Mouse (Mus musculus) liver, embryonic 15.5 days (tissue): Measurements from ENCODE around the gene Gm20388. TPM values are rescaled to one million over a fixed set of nuclear protein-coding genes. Genes with fewer than 3 reads are reported as not detected.

ENCODE experiments used
- ATAC-seq: fragments of 200-750 bp; cut with Nextera tagmentation; 2 replicates; pipeline ENCODE4 v1.8.0; 2017; ENCODE audit warnings: moderate number of reproducible peaks, mild to moderate bottlenecking, moderate library complexity; ENCODE audit not compliant: insufficient read depth
- H3K27ac ChIP-seq: fragments of 300-500 bp; sonication (generic); replicated peaks from 2 replicates; pipeline ENCODE4 v1.5.1; 2015; ENCODE audit warnings: mild to moderate bottlenecking, inconsistent platforms
- H3K27me3 ChIP-seq: fragments of 300-500 bp; sonication (generic); 2 replicates; pipeline ENCODE4 v1.6.1; 2015; ENCODE audit warnings: mild to moderate bottlenecking, inconsistent platforms
- H3K36me3 ChIP-seq: fragments of 300-500 bp; sonication (generic); replicated peaks from 2 replicates; pipeline ENCODE4 v1.6.1; 2015; ENCODE audit warnings: moderate library complexity, mild to moderate bottlenecking, inconsistent platforms
- H3K4me1 ChIP-seq: fragments of 300-500 bp; sonication (generic); replicated peaks from 2 replicates; pipeline ENCODE4 v1.6.1; 2015; ENCODE audit warnings: inconsistent platforms
- H3K4me2 ChIP-seq: fragments of 300-500 bp; sonication (generic); 2 replicates; pipeline ENCODE4 v1.6.1; 2015; ENCODE audit warnings: moderate library complexity, mild to moderate bottlenecking, inconsistent platforms
- H3K4me3 ChIP-seq: fragments of 300-500 bp; sonication (generic); replicated peaks from 2 replicates; pipeline ENCODE4 v1.5.1; 2015; ENCODE audit warnings: mild to moderate bottlenecking, inconsistent platforms
- H3K9ac ChIP-seq: fragments of 300-500 bp; sonication (generic); 2 replicates; pipeline ENCODE4 v1.6.1; 2015; ENCODE audit warnings: moderate library complexity, mild to moderate bottlenecking, inconsistent platforms
- H3K9me3 ChIP-seq: fragments of 300-500 bp; sonication (generic); replicated peaks from 2 replicates; pipeline ENCODE4 v1.6.1; 2016; ENCODE audit warnings: inconsistent platforms
- WGBS: fragments of 180-500 bp; shearing (Covaris S2); methylation state at CpG from one replicate; pipeline ENCODE4 v1.1.7; 2015; ENCODE audit warnings: mixed read lengths; ENCODE audit not compliant: insufficient replicate concordance; 5-methylcytosine and 5-hydroxymethylcytosine counted together
- polyA plus RNA-seq: library from polyadenylated mRNA; unstranded; fragments of >200 nt; fragmentation: Nextera tagmentation; extraction: Ambion mirVana; gene quantifications from 2 replicates; pipeline ENCODE4 v1.2.1, GENCODE M21; 2015

Gm20388 gene
- polyA plus RNA-seq, 1 experiment from 2014 or later, result not detected

DNA sequence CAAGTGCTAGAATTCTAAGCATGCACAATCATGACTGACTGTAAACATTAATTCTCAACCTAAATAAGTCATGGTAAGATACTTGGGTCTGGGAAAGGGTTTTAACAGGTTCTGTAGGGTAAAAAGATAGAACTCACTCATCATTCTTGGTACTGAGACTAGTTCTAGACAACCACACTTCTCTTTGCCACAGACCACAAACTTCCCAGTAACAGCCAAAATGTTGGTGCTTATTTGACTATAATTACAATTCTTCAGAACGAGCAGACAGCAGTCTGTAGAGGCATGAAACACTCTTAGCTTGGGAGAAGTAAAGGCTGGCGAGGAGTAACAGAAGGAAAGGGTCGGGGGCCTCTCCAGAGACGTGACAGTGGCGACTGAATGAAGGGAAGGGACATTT, 3051.4 kb downstream of the Gm20388 start:
- no peaks in the 10 kb centered on the region for H3K36me3 ChIP-seq
- H3K4me2 ChIP-seq, result no peak overlapping the region
- H3K4me1 ChIP-seq, result peaks cover 70% of the 10 kb centered on the region
- no peak overlapping the region for H3K9ac ChIP-seq
- no peak overlapping the region for H3K4me3 ChIP-seq
- no peak overlapping the region for H3K27ac ChIP-seq
- 22% methylated on average over 5 of the region's 5 CpGs for WGBS
- H3K9me3 ChIP-seq, result no peaks in the 10 kb centered on the region
- no peak for ATAC-seq
- H3K27me3 ChIP-seq, result no peaks in the 10 kb centered on the region

DNA sequence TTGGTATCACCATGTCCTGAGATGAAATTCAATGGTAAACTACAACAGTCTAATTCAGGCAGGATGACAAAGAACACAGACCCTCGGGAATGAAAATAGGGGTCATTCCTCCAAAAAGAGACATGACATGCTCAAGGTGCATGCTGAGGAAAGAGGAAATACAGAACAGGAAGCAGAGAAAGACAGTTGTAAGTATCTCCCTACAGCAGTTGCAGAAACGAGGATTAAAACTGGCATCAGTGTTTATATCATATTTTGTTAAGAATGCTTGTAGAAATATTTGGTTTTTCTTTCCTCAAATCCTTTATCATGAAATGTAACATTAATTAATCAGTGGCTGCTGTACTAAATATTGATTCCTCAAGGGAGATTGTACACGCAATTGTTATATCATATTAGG, 3056.0 kb downstream of the Gm20388 start:
- H3K9ac ChIP-seq, result no peak overlapping the region
- peaks cover 22% of the 10 kb centered on the region; the same call in 1 of the 2 replicates for H3K36me3 ChIP-seq
- no peak overlapping the region for H3K4me3 ChIP-seq
- peaks cover 33% of the 10 kb centered on the region for H3K4me1 ChIP-seq
- no peak for ATAC-seq
- WGBS, result 50% methylated on average over 3 of the region's 3 CpGs
- H3K9me3 ChIP-seq, result no peaks in the 10 kb centered on the region
- H3K27me3 ChIP-seq, result no peaks in the 10 kb centered on the region
- no peak overlapping the region for H3K27ac ChIP-seq
- H3K4me2 ChIP-seq, result no peak overlapping the region

DNA sequence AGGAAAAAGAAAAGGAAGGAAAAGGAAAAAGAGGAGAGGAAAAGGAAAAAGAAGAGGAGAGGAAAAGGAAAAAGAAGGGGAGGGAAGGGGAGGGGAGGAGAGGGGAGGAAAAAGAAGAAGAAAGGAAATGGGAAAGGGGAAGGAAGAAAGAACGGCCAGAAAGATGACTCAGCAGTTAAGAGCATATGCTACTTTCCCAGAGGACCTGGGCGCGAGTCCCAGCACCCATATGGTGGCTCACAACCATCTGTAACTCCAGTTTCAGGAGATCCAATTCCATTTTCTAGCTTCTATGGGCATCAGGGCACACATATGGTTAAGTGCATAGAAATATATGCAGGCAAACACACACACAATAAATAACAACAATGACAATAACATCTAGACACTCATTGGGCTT, 3057.5 kb downstream of the Gm20388 start:
- Histone ChIP-seq H3K27ac (no peak overlapping the region), H3K27me3 (no peaks in the 10 kb centered on the region), H3K9me3 (no peaks in the 10 kb centered on the region), H3K36me3 (peaks cover 31% of the 10 kb centered on the region; the same call in 1 of the 2 replicates), H3K9ac (no peak overlapping the region), H3K4me3 (no peak overlapping the region), H3K4me1 (peaks cover 24% of the 10 kb centered on the region), H3K4me2 (no peak overlapping the region)
- no peak for ATAC-seq
- WGBS, result 77% methylated on average over 3 of the region's 3 CpGs

DNA sequence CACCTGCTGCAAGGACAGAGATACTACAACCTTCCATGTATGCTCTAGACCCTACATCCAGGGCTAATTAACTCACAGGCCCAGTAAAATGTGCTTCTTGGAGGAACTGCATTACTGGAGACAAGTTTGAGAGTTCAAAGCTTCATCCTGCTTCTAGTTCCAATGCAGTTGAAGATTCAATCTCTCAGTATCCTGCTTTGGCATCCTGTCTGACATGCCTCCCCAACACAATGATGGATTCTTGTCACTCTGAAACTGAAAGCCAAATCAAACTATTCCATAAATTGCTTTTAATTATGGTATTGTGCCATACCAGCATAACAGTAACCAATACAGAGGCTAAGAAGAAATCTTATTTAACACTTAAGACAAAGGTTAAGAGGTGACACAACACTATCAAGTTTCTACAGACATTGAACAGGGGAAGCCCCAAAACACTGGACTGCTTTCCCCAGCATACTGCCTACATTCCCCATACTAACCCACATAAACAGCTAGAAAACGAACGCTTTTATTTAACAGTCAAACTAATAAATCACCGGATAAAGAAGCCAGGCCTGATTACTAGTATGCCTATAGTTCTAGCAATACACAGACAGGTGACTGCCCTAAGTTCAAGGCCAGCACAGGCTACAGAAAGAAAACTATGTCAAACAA, 3059.5 kb downstream of the Gm20388 start:
- Histone ChIP-seq H3K9me3 (no peaks in the 10 kb centered on the region), H3K4me3 (no peak overlapping the region), H3K27ac (no peak overlapping the region), H3K36me3 (peaks cover 31% of the 10 kb centered on the region; the same call in 1 of the 2 replicates), H3K4me1 (peaks cover 9% of the 10 kb centered on the region; the same call in 1 of the 2 replicates), H3K4me2 (no peak overlapping the region), H3K9ac (no peak overlapping the region), H3K27me3 (no peaks in the 10 kb centered on the region)
- 79% methylated on average over 3 of the region's 3 CpGs for WGBS
- no peak for ATAC-seq

DNA sequence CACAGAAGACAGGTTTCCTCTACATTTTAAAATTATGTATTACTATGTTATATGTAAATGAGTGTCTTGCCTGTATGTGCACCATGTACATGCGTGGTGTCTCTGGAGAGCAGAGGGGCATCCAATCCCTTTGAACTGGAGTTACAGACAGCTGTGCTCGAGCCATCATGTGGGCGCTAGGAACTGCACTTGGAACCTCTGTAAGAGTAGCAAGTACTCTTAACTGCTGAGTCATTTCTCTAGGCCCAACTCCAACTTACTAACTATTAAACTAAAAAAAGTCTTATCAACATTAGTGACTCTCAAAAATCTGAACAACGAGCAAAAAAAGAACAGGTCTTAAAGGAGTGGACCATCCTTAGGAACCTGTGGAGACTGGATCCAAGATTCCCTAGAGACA, 3065.4 kb downstream of the Gm20388 start:
- Histone ChIP-seq H3K4me3 (no peak overlapping the region), H3K36me3 (peaks cover 12% of the 10 kb centered on the region; the same call in 1 of the 2 replicates), H3K27me3 (no peaks in the 10 kb centered on the region), H3K9ac (no peak overlapping the region), H3K4me2 (no peak overlapping the region), H3K9me3 (no peaks in the 10 kb centered on the region), H3K27ac (no peak overlapping the region), H3K4me1 (peaks cover 40% of the 10 kb centered on the region)
- 43% methylated on average over 4 of the region's 4 CpGs for WGBS
- 0 out of 2 replicates have a peak, but pooled peaks have one; percentile 43 for ATAC-seq

DNA sequence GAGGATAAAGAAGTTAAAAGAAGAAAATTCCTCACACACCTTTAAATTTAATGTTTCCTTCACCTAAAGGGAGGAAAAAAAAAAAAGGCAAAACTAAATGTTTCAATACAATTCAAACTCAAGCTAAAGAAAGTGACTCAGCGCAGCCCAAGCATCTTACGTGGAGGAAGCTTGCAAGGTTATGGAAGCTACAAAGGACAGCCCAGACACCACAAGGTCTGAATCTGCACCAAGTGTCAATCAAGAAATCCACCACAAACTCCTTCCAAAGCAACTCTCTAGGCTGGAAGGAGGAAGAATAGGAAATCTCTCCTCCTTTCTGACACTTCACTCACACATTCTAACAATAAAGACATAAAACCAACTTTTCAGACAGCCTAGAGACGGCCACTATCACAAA, 3068.8 kb downstream of the Gm20388 start:
- H3K4me1 ChIP-seq, result peaks cover 60% of the 10 kb centered on the region
- no peak overlapping the region for H3K9ac ChIP-seq
- no peak overlapping the region for H3K4me3 ChIP-seq
- H3K4me2 ChIP-seq, result no peak overlapping the region
- H3K36me3 ChIP-seq, result no peaks in the 10 kb centered on the region
- no peaks in the 10 kb centered on the region for H3K9me3 ChIP-seq
- WGBS, result 82% methylated on average over 3 of the region's 3 CpGs
- ATAC-seq, result no peak
- no peak overlapping the region for H3K27ac ChIP-seq
- no peaks in the 10 kb centered on the region for H3K27me3 ChIP-seq

DNA sequence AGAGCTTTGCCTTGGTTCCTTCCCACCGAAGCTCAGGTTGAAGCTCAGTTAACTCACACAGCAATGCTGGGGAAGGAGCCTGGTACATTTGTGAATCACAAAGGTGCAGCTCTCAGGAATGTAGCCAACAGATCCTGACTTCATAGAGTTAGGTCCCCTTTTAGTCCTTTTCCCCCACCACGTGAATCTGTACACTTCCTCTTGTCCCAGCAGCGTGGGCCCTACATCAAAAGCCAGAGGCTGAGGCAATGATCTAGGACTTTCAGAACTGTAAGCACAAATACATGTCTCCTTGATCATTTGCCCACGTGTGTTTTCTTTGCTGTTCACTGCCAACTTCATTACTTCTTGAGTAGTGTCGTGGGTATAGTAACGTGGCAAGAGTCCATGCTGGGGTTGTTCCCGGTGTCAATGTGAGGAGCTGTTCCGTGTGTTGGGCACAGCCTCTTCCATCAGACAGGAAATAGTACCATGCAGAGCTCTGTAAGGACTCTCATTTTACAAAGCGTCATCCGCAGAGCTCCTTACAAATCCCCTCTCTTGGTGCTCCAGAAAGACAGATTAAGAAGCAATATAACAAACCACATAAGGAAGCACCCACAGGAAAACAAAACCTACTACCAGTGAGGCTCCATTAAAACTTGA, 3069.3 kb downstream of the Gm20388 start:
- Histone ChIP-seq H3K27ac (no peak overlapping the region), H3K4me2 (no peak overlapping the region), H3K36me3 (no peaks in the 10 kb centered on the region), H3K9ac (no peak overlapping the region), H3K27me3 (no peaks in the 10 kb centered on the region), H3K4me3 (no peak overlapping the region), H3K9me3 (no peaks in the 10 kb centered on the region), H3K4me1 (peaks cover 66% of the 10 kb centered on the region)
- WGBS, result 46% methylated on average over 10 of the region's 10 CpGs
- ATAC-seq, result no peak

DNA sequence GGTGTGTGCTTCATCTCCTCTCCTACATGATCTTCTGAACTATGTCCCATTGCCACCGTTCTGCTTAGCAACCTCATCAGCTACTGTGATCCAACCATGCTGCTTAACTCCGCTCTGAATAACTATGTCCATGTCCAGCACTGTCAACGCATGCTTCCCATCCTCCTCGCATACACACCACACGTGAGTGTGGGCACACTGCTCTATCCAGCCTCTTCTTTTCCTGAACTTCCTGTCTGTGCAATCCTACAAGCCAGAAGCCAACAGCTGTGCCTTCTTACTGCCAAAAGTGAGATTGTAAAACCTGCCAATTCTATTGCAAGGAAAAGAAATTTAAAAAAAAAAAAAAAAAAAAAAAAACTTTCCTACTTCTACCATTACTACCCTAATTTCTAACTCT, 3071.0 kb downstream of the Gm20388 start:
- Histone ChIP-seq H3K9ac (no peak overlapping the region), H3K36me3 (no peaks in the 10 kb centered on the region), H3K4me2 (no peak overlapping the region), H3K9me3 (no peaks in the 10 kb centered on the region), H3K27me3 (no peaks in the 10 kb centered on the region), H3K27ac (no peak overlapping the region), H3K4me1 (peaks cover 74% of the 10 kb centered on the region), H3K4me3 (no peak overlapping the region)
- no peak for ATAC-seq
- WGBS, result 62% methylated on average over 5 of the region's 5 CpGs

DNA sequence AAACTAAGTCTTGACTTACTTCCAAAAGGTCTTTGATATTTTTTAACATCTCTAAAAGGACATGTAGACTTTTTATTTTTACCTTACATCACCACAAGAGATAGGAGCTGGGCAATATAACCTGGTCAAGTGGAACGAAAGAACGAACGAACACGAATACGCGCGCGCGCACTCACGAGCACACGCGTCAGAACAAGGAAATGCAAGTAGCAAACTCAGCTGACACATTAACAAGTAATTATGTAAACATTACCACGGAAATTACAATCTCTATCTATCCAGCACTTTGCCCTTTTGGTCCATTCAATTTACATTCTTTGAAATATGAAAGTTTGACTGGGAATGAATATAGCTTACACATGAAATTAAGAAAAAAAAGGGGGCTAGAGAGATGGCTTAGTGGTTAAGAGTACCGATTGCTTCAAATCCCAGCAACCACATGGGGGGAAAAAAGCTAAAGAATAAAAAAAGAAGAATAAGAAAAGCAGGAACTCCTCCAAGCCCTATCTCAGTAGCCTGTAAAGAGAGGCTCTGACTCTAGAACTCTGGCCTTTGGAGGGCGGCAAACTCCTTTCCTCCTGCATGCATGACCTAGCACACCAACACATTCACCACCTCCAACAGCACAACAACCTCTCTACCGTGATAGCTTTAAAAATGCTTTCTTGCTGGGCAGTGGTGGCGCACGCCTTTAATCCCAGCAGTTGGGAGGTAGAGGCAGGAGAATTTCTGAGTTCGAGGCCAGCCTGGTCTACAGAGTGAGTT, 3072.7 kb downstream of the Gm20388 start:
- peaks cover 76% of the 10 kb centered on the region for H3K4me1 ChIP-seq
- no peaks in the 10 kb centered on the region for H3K27me3 ChIP-seq
- no peaks in the 10 kb centered on the region for H3K36me3 ChIP-seq
- H3K4me3 ChIP-seq, result no peak overlapping the region
- H3K9ac ChIP-seq, result no peak overlapping the region
- no peaks in the 10 kb centered on the region for H3K9me3 ChIP-seq
- WGBS, result 73% methylated on average over 19 of the region's 19 CpGs
- no peak overlapping the region for H3K27ac ChIP-seq
- no peak overlapping the region for H3K4me2 ChIP-seq
- ATAC-seq, result no peak

DNA sequence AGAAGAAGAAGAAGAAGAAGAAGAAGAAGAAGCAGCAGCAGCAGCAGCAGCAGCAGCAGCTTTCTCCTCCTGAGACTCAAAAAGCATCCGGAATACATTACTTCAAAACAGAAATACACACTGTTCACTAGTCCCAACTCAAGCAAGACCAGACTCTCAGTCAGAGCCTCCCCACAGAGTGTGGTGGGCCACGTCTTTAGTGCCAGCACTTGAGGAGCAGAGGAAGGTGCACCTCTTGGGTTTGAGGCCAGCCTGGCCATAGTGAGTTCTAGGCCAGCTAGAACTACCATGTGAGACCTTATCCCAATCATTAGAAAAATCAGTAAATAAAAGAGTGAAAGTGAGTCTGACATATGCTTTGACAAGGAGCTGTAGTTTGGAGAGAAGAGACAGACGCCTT, 3073.5 kb downstream of the Gm20388 start:
- peaks cover 74% of the 10 kb centered on the region for H3K4me1 ChIP-seq
- no peak overlapping the region for H3K4me3 ChIP-seq
- H3K9ac ChIP-seq, result no peak overlapping the region
- H3K36me3 ChIP-seq, result no peaks in the 10 kb centered on the region
- no peak for ATAC-seq
- H3K9me3 ChIP-seq, result no peaks in the 10 kb centered on the region
- WGBS, result 59% methylated on average over 3 of the region's 3 CpGs
- H3K27me3 ChIP-seq, result no peaks in the 10 kb centered on the region
- H3K4me2 ChIP-seq, result no peak overlapping the region
- H3K27ac ChIP-seq, result no peak overlapping the region

DNA sequence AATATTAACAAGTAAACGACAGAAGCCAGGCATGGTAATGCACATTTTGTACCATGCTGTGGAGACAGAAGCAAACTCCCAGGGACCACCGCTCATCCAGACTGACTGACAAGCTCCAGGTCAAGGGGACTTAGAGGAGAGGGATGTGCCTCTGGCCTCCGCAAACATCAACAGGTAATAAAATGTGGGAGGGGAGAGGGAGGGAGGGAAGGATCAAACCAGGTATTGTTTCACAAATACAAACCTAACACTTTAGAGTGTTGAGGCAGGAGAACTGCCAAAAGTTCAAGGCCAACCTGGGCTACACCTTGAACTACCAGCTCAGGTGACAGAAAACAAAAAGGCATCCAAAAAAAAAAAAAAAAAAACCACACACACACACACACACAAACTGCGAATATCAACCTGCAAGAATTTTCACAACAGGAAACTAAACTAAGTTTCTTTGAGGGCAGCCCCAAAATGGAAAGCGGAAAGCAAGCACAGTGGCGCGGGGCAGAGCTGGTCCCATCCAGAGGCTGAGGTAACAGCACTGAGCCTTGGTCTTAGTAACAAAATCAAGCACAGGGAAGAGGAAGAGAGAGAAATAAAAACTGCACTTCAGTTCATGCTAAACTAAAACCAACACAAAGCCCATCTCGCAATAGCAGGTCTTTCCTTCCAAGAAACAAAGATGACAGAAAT, 3076.0 kb downstream of the Gm20388 start:
- no peaks in the 10 kb centered on the region for H3K36me3 ChIP-seq
- 64% methylated on average over 8 of the region's 8 CpGs for WGBS
- peaks cover 73% of the 10 kb centered on the region for H3K4me1 ChIP-seq
- no peak overlapping the region; the same call in 1 of the 2 replicates for H3K27ac ChIP-seq
- H3K27me3 ChIP-seq, result no peaks in the 10 kb centered on the region
- H3K4me3 ChIP-seq, result no peak overlapping the region
- H3K4me2 ChIP-seq, result no peak overlapping the region
- no peak overlapping the region for H3K9ac ChIP-seq
- ATAC-seq, result no peak
- no peaks in the 10 kb centered on the region for H3K9me3 ChIP-seq
